Mouse (Mus musculus): ENCODE measurements around the gene Tc2n.
"Not testable (repeated sequence)": the region's sequence is repeated elsewhere in the genome, so short reads cannot be mapped to it uniquely, and the experiment has no call there.

Tc2n gene

DNA sequence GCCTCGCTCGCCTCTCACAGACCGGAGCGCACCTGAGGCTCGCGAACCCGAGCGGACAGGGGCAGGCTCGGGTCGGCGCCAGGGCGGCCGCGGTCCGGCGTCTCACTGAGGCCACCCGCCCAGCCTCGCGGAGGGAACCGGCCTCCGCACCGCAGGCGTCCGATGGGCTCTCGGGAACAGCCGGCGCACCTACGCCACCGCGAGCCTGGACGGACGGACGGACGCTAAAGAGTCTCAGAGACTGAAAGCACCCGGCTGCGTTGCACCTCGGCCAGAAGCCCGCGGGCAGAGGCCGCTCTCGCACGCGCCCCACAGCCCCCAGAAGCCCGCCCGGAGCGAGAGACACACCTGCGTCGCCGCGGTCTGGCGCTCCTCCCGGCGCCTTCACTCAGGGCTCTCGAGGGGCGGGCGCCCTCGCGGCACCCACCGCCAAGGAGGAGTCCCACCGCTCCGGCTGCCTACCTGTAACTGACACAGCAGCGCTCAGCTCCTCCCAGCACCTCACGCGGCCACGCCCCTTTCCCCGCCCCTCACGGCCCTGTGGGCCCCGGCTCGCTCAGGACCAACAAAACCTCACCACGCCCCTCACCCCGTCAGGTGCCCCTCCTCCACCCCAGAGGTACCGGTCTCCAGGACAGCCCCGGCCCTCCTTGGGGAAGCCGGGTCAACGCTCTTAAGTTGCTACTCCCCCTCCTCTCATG, at the start of gene Tc2n:
Tc2n (minus strand) TSS at position 470 of the 701 bp plus-strand sequence.
- peak; percentile 1 for DNase-seq

DNA sequence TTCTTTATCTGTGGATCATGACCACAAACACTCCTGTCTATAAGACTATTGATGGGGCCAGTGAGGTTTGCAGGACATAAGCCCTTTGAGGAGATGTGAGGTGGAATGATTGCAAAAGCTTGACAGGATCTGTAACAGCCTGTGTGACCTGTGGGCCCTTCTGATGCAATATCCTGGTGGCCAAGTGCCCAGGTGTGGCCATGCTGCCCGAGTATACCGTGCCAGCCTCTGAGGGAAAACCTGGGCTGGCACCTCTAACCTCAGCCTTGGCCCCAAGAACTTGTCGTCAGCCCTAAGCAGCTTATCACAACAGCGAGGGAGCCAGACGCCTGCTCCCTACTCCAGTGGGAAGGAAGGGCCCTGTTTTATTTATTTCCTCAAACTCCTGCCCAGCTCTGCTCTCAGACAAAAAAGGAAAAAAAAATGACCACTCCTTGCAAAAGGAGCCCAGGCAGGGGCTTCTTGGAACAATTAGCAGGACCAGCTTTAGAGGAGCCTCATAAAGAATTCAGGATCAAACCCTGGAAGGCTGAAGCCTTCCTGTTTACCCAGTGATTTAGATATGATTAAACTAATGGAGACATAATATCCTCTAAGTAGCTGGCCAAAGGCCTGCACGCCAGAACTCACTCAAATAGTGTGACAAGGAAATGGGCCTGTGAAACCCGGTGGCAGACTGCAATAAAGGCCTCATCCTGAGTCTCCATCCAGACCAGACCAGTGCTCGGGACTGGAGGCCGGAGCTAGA, 49.2 kb upstream of the Tc2n start:
- DNase-seq, result no peak

DNA sequence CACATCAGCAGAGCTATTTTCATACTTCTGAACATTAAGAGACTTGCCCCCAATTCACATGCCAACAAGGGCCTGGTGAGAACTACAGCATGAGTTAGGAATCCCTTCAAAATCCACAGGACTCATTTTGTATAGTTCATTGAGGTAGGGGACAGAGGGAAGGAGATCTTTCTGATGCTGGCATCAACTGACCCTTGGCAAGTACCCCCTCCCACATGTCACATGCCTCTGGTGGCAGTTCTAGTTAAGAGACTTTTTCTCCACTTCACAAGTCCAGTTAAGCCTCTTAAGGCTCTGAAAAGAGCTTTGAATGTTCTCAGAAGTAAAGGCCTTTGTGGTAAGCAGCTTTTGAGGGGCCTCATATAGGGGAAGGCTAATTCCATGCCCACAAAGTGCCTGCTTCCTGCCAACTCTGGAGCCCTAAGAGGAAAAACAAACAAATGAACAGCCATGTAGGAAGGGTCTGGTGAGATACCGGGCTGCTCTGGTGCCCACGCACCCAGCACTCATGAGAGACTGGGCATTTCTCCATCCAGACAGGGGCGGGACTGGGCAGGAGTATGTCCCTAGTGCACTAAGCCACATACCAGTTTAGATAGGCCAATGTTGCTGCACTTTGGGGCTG, 48.0 kb upstream of the Tc2n start:
- no peak for DNase-seq

DNA sequence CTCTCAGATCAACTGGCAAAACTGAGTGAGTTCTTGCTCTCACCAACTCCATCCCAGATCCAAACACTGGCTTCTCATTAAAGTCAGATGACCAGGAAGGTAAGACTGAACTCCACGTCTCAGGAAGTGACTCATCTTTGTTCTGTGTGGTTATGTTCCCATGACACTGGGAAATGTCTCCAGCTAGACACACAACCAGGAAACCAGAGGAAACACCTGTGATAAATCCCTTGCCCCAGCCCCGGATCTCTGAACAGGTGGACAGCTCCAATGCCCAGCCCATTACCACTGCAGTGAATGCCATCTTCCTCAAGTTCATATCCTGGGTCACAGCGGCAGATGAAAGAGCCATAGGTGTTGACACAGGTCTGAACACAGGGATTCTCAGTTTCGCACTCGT, 46.5 kb upstream of the Tc2n start:
- DNase-seq, result no peak

DNA sequence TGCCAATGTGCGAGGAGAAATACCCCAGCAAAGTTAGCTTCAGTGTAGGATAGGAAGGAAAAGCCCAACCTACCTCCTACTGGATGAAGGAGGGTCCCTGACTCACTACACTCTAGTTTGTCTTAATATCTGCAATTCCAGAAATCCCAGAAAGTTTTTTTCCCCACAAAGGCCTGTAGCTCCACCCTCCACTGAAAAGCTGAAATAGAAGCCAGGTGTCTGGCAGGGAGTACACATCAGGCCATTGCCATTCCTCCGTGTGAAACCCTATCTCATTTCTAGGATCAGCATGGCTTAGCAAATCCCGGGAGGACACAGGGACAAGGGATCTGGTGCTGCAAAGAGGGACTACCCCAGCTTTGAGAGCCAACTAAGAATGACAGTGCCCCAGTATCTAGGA, 44.7 kb upstream of the Tc2n start:
- DNase-seq, result no peak

DNA sequence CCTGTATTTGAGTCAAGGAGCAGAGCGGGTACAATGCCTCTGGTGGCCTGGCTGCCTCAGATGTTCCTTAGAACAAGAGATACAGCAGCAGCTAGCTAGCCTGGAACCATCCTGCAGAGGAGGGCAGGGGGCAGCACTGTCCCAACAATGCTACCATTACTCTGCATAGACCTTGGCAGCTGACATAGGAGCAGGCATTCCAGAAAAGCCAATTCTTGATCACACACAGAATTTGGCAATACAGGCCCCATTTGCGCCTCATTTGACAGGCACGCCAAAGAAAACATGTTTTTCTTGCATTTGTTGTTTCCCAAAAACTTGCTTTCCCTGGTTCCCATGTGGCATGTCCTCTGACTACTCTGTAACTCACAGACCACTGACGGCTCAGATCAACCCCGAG, 43.7 kb upstream of the Tc2n start:
- no peak for DNase-seq

DNA sequence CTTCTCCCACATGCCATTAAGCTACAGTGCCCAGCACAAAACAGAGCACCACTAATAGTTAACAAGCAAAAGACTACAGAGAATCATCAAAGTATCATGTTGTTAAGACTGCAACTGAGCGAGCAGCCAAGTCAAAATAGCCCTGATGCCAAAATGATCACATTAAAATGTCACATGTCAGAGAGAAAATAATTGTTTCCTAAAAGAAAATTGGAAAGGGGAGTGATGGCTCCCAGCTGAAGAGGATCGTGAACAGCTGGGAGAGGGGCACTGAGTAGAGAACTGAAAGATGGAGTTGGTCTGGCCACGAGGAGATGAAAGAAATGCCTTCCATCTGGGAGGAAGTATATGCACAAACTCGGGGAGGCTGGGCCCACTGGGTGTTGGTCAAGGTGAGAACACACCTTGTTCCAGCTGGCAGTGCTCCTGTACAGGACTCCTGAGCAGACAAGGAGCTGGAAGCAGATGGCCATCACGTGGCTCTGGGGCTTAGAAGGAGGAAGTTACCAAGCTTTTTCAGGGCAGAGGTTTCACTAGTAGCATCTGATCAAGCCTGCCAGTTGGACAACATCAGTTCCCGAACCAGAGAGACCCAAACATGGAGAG, 41.2 kb upstream of the Tc2n start:
- no peak for DNase-seq

DNA sequence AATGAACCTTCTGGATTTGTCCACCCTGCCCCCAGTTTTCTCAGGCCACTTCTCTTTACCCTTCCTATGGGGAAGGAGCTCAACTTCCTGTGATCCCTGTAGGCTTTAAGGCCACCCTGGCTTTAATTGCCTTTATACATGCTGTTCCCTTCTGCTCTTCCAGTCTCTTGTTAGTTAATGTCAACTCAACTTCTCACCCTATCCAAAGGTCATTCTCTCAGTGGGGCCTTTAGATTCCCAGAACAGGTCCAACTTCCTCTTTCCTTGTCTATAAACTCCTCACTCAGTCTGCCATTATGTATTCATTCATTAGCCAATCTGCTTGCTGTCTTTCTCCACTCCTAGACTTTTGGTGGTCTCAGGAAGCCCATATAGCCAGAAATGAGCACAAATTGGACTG, 40.4 kb upstream of the Tc2n start:
- DNase-seq, result no peak

DNA sequence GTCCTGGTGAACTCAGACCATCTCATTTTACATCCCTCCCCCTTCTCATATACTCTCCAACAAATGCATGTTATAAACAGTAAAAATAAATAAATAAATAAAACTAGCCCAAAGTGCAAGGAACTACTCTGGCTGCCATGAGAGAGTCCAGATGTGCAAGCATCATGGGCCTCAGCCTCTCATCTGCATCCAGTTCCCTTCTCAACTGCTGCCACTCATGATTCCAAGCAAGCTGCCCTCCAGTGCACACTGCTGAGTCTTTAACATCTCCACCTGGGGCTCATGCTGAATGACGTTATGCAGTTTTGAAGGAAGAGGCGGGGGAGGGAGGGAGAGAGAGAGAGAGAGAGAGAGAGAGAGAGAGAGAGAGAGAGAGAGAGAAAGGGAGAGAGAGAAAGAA, 24.1 kb upstream of the Tc2n start:
- DNase-seq, result no peak

DNA sequence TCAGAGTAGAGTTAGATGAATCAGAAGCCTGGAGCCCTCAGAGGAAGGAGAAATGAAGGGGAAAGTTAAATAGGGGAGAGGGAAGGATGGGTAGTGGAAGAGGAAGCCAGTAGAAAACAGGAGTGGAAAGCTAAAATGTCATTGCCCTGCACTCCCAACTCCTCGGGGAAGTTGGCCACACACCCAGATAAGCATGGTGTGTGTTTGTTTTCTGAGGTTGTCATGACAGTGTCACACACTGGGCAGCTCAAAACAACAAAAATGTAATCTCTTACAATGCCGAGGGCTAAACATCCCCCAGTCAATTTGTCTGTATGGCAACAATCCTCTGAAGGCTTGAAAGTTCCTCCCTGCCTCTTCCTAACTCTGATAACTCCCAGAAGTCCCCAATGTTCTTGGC, 22.2 kb upstream of the Tc2n start:
- no peak for DNase-seq

DNA sequence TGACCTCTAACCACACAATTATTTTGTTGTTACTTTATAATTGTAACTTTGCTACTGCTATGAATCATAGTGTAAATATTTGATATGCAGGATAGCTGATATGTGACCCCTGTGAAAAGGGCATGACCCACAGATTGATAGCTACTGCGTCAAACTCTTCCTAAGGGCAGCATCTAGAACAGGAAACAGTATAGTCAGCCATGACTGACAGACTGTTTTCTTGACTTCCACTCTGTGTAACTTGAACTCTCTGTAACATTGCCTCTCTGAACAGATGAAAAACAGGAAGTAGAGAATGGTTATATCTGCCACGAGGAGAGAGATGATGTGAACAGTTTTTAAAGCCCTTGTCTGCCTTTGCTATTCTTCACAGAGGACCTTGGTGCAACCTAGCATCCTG, 21.7 kb upstream of the Tc2n start:
- DNase-seq, result no peak

DNA sequence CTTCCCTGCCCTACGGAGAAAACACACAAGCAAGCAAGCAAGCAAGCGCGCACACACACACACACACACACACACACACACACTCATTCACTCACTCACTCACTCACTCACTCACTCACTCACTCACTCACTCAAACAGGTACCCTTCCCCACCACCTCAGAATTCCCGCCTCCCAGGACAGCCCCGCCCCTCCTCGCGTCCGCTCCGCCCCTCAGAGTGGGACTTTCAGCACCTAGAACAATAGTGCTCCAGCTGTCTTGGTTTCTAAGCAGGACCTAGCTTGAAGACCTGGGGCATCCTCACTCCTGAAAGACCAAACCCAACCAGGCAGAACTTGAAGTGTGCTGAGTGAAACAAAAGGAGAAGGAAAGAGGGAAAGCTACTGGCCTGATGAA, 430 bp upstream of the Tc2n start:
- DNase-seq, result no peak

DNA sequence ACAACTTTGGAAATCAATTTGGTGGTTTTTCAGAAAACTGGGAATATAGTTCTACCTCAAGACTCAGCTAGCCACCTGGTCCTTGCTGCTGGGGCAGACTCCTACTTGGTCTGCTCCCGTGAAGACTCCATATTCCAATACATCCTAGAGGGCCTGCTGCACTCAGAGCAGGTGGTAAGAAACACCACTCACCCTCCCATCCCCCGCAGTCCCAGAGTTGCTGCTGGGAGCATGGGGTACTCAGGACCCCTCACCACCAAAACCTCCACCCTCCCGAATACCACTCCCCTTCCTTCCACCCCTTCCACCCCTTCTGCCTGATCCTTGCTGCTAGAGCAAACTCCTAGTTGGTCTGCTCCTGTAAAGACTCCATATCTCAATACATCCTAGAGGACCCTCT, 19.1 kb downstream of the Tc2n start:
- DNase-seq, result no peak

DNA sequence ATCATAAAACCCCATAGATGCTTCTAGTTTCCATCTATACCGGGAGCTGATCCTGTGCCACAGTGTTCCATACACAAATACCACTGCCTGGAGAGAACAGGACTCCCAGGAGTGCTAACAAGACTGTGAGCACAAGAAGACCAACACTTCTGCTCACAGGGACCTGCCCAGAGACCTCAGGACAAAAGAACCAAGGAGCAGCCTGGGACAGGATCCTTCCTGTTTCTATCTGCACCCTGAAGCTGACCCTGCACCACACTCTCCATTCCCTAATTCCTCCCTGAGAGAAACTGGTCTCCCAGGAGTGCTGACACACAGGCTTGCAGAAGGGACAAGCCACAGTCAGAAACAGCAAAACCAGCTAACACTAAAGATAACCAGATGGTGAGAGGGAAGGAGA, 21.8 kb downstream of the Tc2n start:
- no peak for DNase-seq

DNA sequence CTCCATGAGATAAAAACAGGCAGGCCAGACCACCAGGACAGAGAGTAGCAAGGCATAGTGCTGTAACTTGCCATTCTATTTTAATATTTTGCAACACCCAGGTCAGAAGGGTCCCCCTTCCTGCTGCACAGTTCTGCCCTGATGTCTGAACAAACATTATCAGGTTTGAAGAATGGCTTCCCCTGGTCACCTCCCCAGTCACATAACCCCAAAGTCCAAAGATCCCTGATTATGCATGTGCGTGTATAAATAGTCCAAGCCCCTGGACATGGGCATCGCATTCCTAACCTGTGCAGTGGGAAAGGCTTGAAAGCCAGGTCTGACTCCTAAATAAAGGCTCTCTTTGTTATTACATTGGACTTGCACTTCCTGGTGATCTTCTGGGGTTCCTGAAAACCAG, 37.8 kb downstream of the Tc2n start:
- DNase-seq, result no peak

DNA sequence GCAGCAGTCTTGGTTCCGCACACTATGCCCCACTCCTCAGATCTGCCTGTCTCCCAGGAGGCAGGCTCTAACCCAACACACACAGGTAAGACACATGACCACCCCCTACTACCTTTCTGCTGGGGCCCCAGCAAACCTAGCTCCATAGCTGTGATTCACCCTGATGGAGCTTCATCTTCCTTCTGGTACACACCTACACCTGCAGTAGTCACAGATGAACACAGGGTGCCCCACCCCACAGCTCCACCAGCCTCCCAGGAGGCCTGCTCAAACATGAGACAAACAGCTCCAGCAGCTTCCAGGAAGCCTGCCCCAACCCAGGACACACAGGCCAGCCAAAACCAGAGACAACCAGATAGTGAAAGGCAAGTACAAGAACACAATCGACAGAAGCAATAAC, 50.8 kb downstream of the Tc2n start:
- no peak for DNase-seq

DNA sequence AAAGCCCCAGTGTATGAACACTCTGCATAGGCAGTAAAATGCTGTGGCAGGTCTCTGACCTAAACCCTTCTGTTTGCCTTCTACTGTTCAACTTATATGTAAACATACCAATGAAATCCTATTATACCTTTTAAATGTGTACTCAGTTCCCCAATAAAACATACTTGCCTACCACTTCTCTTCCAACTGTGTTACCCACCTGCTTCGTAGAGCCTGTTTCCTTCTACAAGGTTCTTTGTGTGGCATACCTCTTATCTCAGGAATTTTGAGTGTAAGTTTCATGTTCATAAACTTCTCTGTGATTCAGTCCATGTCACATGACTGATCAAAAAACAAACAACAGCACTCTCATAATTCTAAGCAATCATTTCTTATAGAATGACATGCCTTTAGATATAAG, 85.2 kb downstream of the Tc2n start:
- no peak for DNase-seq

DNA sequence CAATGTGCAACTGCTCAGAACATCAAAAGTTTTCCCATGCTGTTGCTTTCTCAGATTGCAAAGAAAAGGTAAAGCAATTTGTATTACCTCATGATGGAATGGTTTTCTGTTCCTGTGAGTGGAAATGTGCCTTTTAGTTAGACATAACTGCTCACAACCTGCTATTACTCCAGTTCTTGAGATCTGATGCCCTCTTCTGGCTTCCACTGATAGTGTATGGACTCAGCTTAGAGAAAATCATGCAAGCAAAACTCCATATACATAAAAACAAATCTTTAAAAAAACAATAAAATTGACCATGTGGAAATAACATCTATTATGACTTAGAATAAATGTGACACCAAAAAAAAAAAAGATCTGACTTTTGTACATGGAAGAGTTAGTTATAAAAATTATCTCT, 111.7 kb downstream of the Tc2n start:
- DNase-seq, result not testable (repeated sequence)
